Mouse (Mus musculus) bone marrow, adult 2 months (tissue): ENCODE data around the gene Fam234b. TPM values are rescaled to one million over a fixed set of nuclear protein-coding genes. Genes with fewer than 3 reads are reported as not detected.
A peak's percentile ranks its signal among the peaks of the same experiment; 100 is the strongest.

Experiments
- H3K27ac ChIP-seq: fragments of 200-500 bp; 2 replicates; pipeline ENCODE4 v1.5.1; 2012; ENCODE audit warnings: low read depth, mild to moderate bottlenecking, control low read depth, inconsistent platforms, low read length; ENCODE audit not compliant: control insufficient read depth, poor library complexity, insufficient read depth
- H3K4me1 ChIP-seq: fragments of 200-500 bp; 2 replicates; pipeline ENCODE4 v1.6.1; 2011; ENCODE audit warnings: low read length; ENCODE audit not compliant: control insufficient read depth, insufficient read depth
- H3K4me3 ChIP-seq: fragments of 200-500 bp; replicated peaks from 2 replicates; pipeline ENCODE3; 2011; ENCODE audit warnings: mild to moderate bottlenecking, low read depth, low read length, control low read depth; ENCODE audit not compliant: control insufficient read depth
- CTCF ChIP-seq: fragments of 200-500 bp; IDR thresholded peaks from 2 replicates; pipeline ENCODE4 v1.5.1; 2011; ENCODE audit warnings: low read length, control low read depth; ENCODE audit not compliant: control insufficient read depth, insufficient read depth
- POLR2A ChIP-seq: fragments of 200-500 bp; IDR thresholded peaks from 2 replicates; pipeline ENCODE4 v1.6.1; 2011; ENCODE audit warnings: low read depth, mild to moderate bottlenecking, control low read depth, low read length, borderline replicate concordance; ENCODE audit not compliant: control insufficient read depth
- WGBS: fragments of 180-500 bp; shearing (Covaris S2); methylation state at CpG from one replicate; pipeline ENCODE4 v1.1.7; 2018; 5-methylcytosine and 5-hydroxymethylcytosine counted together
- polyA plus RNA-seq: library from polyadenylated mRNA; stranded (reverse); fragments of >200 nt; gene quantifications from 2 replicates; pipeline ENCODE4 v1.2.4, GENCODE M21; 2011; ENCODE audit warnings: low replicate concordance; ENCODE audit not compliant: missing spikeins, insufficient read depth, insufficient read length

The Fam234b gene
- polyA plus RNA-seq, 1 experiment, result 28.7 TPM

DNA sequence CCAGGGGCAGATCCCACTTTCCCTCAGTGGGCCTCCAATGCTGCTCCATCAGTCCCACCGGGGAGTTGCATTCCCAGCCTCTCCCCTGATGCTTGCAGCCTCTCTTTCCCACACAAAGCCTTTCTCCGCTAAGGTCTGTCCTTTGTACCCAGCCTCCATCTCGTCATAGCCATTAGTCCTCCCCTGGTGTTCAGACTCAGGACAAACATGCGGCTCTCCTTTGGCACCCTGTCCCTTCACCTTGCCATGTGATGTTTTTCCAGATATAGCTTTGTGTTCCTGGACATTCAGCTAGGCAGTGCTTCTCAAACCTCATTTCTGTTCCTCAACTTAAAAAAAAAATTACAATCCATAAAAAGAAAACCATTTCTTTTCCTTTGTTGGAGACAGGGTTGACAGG, 39.3 kb upstream of the Fam234b start:
- H3K27ac ChIP-seq, result no peak overlapping the region
- H3K4me3 ChIP-seq, result no peak overlapping the region
- H3K4me1 ChIP-seq, result peaks cover 1% of the 10 kb centered on the region; the same call in 1 of the 2 replicates
- 90% methylated on average over 4 of the region's 4 CpGs for WGBS
- no peak for TF ChIP-seq CTCF
- no peak for TF ChIP-seq POLR2A

DNA sequence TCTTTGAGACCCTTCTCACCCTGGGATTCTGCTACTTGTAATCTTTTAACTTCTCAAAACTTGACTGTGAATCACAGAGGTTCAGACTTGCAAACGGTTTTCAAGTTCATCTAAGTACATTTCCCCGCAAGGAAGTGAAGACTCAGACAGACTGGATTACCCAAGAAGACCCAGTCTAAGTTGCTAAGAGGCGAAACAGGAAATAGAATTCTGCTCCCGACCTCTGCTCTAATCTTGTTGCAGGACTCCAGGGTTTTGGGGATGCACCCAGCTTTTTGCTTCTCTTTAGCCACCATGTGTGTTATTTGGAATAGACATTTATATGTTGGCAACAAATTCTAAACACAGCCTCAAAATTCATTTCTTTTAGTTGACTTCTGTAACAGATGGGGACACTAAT, 36.4 kb upstream of the Fam234b start:
- no peak overlapping the region for H3K4me3 ChIP-seq
- H3K4me1 ChIP-seq, result peaks cover 3% of the 10 kb centered on the region
- WGBS, result 23% methylated on average over 4 of the region's 4 CpGs
- H3K27ac ChIP-seq, result no peak overlapping the region
- no peak for TF ChIP-seq CTCF
- TF ChIP-seq POLR2A, result no peak

DNA sequence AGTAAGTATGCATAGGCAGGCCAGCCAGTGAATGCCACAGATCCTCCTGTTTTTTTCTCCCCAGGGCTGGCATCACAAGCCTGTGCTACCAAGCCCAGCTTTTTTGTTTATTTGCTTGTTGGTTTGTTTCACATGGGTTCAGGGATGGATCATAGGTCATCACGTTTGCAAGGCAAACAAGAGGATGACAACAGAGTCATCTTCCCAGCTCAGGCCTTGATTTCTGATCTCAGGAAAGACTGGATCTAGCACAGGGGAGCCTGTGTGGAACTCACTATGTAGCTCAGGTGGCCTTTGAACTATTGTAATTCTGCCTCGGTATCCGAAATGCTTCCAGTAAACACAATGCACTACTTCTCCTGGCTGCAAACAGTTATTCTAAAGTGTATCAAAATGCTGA, 35.5 kb upstream of the Fam234b start:
- Histone ChIP-seq H3K4me3 (no peak overlapping the region), H3K4me1 (peaks cover 1% of the 10 kb centered on the region), H3K27ac (no peak overlapping the region)
- 85% methylated on average over 3 of the region's 3 CpGs for WGBS
- TF ChIP-seq POLR2A (no peak), CTCF (no peak)

DNA sequence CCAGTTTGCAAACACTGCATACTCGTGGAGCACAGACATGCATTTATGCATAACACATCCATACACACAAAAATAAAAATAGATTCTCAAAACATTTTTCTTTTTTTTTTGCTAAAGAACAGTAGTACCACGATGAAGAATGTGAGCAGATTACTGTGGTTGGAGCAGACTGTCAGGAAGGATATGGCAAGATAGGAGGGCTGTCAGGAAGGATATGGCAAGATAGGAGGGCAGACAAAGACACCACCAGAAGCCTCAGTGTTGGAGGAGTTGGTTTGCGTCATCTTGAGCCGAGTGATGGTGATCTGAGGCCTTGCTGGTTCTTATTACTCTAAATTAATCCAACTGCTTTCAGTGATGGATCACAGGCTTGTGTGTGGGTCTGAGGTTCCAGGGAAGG, 34.9 kb upstream of the Fam234b start:
- TF ChIP-seq POLR2A (no peak), CTCF (no peak)
- peaks cover 1% of the 10 kb centered on the region for H3K4me1 ChIP-seq
- 16% methylated on average over 4 of the region's 4 CpGs for WGBS
- no peak overlapping the region for H3K27ac ChIP-seq
- no peak overlapping the region for H3K4me3 ChIP-seq

DNA sequence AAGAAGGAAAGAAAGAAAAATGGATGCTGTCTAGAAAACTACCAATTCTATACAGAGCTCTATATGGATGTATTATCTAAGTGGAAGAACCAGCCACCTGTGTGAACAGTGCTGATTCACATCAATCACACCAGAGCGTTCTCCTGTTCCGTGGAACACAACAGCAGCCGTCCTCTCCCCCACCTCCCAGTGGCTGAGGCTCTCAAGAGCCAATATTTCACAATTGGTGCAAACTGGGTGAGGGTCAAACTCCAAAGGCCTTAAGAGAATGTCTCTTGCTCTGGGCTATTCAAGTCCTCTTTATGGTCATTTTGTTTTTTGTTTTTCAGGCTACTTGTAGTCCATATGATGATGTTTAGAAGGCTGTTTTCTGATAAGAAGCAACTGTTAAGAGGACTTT, 32.6 kb upstream of the Fam234b start:
- H3K27ac ChIP-seq, result peak overlapping the region; percentile 68
- peaks cover 3% of the 10 kb centered on the region for H3K4me1 ChIP-seq
- WGBS, result 69% methylated on average over 3 of the region's 3 CpGs
- TF ChIP-seq POLR2A (no peak), CTCF (no peak)
- H3K4me3 ChIP-seq, result no peak overlapping the region

DNA sequence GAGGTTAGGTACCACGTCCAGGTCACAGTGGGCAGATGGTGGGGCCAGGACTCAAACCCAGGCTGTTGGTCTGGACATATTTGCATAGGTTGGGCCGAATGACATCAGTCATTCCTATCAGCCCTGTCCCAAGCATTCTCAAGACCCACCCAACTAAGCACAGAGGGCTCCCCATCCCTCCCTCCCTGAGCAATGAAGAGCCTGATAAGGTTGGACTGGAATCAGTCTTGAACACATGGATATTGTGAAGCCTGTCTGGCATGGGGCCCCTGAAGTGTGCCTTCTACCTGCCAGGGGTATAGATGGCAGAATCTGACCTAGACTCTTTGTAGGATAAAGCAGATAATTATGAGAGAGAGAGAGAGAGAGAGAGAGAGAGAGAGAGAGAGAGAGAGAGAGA, 32.1 kb upstream of the Fam234b start:
- H3K27ac ChIP-seq, result peak overlapping the region; percentile 68; the same call in 1 of the 2 replicates
- TF ChIP-seq POLR2A (no peak), CTCF (no peak)
- H3K4me1 ChIP-seq, result peaks cover 3% of the 10 kb centered on the region
- WGBS, result 62% methylated on average over 2 of the region's 2 CpGs
- peak overlapping the region; percentile 42 for H3K4me3 ChIP-seq

DNA sequence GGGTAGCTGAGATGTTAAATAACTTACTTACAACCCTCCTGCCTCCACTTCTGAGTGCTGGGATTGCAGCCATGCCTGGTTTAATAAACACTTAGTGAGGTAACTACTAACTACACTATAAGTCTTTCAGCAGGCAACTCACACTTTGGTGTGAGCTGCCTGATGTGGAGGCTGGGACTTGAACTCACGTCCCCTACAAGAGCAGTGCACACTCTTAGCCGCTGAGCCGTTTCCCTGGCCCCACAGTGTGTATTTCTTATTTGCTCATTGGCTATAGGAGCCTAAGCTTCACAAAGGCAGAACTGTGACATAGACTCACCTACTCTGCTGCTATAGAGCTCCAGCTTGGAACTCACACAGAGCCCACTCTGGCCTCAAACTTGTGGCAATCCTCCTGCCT, 31.5 kb upstream of the Fam234b start:
- WGBS, result 64% methylated on average over 3 of the region's 3 CpGs
- TF ChIP-seq CTCF (no peak), POLR2A (no peak)
- H3K4me1 ChIP-seq, result peaks cover 3% of the 10 kb centered on the region
- peak overlapping the region; percentile 69 for H3K27ac ChIP-seq
- H3K4me3 ChIP-seq, result peak overlapping the region; percentile 27

- Histone ChIP-seq H3K4me1 (peaks cover 3% of the 10 kb centered on the region), H3K4me3 (peak overlapping the region; percentile 48), H3K27ac (peak overlapping the region; percentile 69)
- WGBS, result 54% methylated on average over 5 of the region's 5 CpGs
- no peak for TF ChIP-seq CTCF
- TF ChIP-seq POLR2A, result no peak
Observed at GRCm38 (mm10) chr6:135166712-135167111, 31.1 kb upstream of the Fam234b start.

GRCm38 (mm10) chr6:135167380-135168311, 30.1 kb upstream of the Fam234b start:
- TF ChIP-seq POLR2A (peak; percentile 98), CTCF (no peak)
- Histone ChIP-seq H3K4me3 (peak overlapping the region; percentile 91), H3K4me1 (peaks cover 3% of the 10 kb centered on the region), H3K27ac (peak overlapping the region; percentile 75)
- WGBS, result 7% methylated on average over 46 of the region's 46 CpGs
